Mouse (Mus musculus) CD4-positive, CD25-positive, alpha-beta regulatory T cell, adult 4 months (primary cell): ENCODE data around the gene Pla2g4c. TPM values are rescaled to one million over a fixed set of nuclear protein-coding genes. Genes with fewer than 3 reads are reported as not detected.

ENCODE experiments used
- ATAC-seq: one replicate; pipeline ENCODE4 v1.8.0; 2017
- polyA plus RNA-seq, 2 experiments: library from polyadenylated mRNA; unstranded; fragments of 100-300 nt; shearing (Covaris generic); gene quantifications; one replicate each; pipeline ENCODE4 v1.2.1; 2017

Gene Pla2g4c
- under 1 TPM; 0.28 to 0.34 TPM for polyA plus RNA-seq

DNA sequence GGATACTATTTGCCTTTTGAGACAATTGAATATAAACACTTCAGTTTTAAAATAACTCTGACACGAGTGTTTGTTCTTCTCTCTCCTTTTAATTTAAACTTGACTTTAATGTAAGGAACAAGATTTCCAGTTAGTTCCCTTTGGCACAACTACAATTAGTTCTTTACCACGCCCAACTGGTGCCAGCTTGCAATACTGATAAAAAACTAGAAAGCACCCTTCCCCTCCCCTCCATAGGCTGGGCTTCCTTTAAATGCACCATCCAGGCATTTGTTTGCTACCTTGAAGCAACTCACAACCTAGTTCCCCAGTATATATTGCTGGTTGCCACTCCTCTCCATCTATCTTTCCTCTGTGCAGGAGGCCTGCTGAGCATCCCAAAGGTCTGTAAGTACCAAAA lies at the start of gene Pla2g4c:
Gene Pla2g4c, plus strand, starts transcription at position 340 of the 400 bp plus-strand sequence.
- ATAC-seq: no peak

DNA sequence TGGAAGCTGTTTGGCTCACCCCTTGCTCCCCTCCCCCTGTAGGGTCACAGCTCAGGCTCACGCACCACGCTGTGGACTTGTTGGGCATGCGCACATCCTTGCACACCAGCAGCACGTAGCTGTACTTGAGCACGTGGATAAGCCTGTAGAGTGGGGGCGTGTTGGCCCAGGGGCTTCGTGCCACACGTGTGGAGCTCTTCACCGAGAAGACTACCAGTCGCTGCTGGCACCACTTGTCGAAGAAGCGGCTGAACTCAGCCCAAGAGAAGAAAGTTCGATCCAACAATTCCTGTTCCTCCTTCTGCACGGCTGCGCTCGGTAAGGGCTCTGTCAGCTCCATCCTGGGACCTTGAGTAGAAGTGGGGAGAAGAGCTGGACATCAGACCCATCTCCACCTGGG lies 47.4 kb upstream of the Pla2g4c start, which contains the start of gene Lig1:
Gene Lig1, plus strand, starts transcription at position 203 of the 400 bp plus-strand sequence.
- ATAC-seq: no peak

DNA sequence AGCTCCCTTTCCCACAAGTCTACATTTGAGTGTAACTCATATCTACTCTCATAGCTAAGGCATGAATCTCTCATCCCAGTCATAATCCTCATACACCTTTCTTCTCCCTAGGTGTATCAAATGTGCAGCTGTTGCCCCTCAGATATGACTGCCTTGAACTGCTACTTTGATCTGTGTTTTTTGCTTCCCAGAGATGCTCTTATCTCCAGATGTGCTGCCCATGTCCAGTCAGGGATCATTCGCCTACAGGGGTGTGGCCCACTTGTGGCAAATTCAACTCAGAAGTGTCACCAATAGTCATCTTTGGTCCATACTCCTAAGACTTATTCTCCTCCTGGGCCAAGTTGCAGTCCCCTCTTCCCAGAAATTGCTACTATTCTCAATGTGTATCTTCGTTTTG lies 46.6 kb upstream of the Pla2g4c start:
- no peak for ATAC-seq

DNA sequence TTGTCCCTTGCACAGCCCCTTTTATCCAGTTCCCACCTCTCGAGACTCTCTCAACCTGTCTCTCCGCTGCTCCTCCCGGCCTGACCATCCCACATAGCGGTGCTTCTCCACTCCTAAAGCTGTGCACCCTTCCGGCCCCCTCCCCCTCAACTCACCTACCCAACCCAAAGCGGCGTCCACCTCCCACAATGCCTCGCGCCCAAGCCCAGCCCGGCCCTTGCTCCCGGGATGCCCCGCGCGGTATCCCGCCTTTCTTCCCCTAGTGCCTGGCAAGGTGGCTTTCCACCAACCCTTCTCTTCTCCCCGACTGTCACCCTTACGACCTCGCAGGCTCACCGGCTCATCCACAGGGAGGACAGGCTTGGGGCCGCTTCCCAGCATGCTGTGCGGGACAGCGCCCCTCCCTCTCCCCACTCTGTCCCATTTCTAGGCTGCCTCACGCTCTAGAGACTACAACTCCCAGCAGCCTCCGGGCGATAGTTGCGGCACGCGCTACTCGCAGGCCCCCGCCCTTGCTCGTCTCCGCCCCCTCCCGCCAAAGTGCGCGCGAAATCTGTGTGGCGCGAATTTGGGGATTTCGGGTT lies 46.1 kb upstream of the Pla2g4c start, which contains the start of gene Zswim9:
Gene Zswim9, minus strand, starts transcription at position 414 of the 584 bp plus-strand sequence.
- ATAC-seq: peak; percentile 98

DNA sequence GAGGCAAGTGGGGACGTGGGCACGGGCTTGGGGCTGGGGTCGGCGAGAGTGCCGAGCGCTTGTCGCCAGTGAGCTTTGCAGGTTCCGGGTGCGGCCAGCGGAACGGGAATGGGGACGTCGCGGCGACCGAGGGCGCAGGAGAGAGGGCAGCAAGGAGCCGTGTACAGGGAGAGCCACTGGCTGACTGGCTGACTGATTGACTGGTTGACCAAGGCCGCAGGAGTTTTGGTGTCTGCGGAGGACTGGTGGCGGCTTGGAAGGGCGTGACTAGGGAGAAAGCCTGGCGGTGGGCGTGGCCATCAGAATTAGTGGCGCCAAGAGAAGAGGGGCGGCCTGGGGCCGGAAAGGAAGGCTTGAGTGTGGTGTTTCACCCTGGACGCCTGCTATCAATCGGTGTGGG lies 45.5 kb upstream of the Pla2g4c start:
- ATAC-seq: peak; percentile 24

DNA sequence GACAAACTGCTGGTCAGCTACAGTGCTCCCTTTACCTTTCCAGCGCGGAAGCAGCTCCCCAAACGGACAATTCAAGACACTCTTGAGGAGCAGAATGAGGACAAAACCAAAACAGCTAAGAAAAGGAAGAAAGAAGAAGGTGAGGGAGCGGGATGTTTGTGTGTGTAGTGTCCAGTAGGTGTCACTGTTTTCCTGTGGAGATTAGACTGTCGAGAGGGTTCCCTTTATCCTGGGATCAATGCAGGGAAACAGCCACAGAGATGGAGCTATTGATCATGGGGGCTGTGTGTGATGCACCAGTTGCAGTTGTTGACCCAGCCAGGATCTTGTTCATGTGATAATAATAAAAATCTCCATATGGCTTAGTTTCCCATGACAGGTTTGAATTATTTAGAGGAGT lies 35.8 kb upstream of the Pla2g4c start:
- peak; percentile 82 for ATAC-seq

DNA sequence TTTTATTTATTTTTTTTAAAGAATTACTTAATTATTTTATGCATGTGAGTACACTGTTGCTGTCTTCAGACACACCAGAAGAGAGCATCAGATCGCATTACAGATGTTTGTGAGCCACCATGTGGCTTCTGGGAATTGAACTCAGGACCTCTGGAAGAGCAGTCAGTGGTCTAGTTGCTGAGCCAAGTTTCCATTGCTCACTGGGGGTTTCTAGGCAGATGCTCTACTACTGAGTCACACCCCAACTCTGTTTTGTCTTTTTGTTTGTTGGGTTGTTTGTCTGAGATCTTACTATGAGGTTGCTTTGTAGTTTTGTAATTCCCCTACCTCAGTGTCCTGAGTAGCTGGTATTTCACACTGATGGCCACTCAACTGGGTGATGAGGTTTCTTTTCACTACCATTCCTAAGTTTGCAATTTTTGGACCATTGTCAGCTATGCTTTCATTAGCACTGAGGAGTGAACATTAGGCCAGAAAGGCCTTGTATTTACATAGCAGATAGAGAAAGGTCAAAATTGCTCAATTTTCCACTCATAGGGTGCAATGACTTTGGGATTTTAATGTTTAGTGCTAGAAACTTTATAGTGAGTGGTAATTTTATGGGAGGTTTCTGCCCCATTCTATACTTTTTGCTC lies 34.3 kb upstream of the Pla2g4c start:
- no peak for ATAC-seq

DNA sequence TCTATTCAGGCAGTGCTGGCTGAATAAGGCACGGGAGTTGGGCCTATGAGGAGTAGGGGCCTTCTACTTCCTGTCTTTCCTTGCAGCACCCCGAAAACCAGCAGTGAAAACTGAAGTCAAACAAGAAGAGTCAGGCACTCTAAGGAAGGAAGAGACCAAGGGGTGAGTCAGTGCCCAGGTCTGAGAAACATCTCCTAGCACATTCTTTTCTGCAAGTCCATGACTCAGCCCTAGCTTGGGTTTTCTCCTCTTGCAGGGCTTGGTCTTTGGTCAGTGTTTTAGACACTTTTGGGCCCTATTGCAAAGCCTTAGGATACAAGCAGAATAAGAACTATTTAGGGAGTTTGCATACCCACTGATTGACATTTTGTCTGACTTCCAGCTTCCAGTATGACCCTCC lies 33.1 kb upstream of the Pla2g4c start:
- no peak for ATAC-seq

- ATAC-seq: no peak
Observed at GRCm38 (mm10) chr7:13293878-13294855, 30.3 kb upstream of the Pla2g4c start.

DNA sequence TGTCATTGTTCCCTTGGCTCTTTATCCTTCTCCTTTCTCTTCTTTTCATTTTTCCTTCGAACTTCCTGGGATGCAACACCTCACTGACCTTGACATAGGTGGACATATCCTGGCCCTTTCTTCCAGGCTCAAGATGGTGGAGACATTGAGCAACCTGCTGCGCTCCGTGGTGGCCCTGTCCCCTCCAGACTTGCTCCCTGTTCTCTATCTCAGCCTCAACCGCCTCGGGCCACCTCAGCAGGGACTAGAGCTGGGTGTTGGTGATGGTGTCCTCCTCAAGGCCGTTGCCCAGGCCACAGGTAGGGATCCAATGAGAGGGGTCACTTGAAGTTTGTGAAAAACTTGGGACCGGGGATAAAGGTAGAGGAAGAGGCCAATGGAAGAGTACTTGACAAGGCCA lies 29.2 kb upstream of the Pla2g4c start:
- ATAC-seq: no peak

- ATAC-seq: no peak
Observed at GRCm38 (mm10) chr7:13297636-13298035, 26.8 kb upstream of the Pla2g4c start.

DNA sequence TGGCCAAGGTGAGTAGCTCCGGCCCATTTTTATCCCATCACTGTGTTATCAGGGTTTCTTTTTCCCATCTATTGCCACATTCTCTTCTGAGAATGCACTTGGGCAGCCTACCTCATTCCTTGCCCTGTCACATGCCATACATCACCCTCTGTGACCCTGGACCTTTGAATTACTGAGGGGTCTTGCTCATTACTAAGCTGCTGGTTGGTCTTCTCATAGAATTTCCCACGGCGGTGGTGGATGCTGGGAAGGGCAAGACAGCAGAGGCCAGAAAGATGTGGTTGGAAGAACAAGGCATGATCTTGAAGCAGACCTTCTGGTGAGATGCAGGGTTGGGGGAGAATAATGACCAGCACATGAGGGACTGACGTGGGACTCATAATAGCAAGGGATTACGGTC lies 25.6 kb upstream of the Pla2g4c start:
- ATAC-seq: no peak

- no peak for ATAC-seq
Observed at GRCm38 (mm10) chr7:13301643-13302042, 22.8 kb upstream of the Pla2g4c start.

DNA sequence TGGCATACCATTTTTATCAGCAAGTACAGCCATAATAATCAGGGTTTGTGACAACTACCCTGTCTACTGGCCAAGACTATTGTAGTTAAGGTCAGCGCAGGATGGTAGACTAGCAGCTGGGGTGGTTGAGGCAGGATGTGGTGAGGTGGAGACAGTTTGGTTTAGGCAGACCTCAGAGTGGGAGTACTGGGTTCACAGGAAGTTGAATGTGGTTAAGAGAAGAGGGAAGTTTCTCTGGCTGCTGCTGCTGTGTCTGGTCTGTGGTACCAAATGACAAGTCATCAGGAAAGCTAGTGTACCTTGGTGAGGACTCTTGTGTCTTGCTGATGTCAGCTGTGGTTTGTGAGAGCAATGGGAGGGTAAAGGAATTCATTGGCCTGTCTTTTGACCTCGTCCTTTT lies 21.7 kb upstream of the Pla2g4c start:
- ATAC-seq: peak; percentile 97

DNA sequence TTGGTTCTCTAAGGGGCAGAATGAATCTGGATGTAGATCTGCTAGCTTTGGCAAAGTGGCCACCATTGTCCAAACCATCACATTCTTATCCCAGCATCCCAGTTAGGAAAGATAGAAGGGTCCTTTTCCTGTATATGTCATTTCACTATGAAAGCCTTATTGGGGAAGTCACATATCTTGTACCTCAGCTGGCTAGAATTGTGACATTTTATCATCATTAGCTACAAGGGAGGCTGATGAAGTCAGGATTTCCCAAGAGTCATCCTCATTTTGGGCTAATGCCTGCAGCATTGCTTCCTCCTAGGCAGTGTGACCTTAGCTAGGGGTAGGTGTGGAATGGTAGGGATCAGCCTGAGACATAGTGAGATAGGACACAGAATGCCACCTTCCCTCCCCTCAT lies 21.1 kb upstream of the Pla2g4c start:
- no peak for ATAC-seq

DNA sequence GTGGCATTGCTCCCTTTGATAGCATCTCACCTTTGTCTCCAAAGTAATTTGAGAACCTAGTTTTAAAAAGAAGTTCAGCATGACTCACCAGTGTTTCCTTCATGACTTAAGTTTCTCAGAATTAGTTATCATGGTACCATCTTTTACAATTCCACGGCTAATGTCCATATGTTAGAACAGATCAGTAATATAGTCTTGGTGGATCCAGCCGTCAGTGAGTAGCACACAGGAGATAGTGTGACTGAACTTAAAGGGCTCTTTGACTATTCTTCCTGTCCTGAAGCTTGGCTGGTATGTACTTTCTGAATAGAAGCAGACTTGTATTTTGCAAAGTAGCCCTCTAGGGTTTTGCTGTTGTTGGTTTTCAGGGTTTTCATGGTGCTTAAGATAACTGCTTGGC lies 15.0 kb upstream of the Pla2g4c start:
- no peak for ATAC-seq

DNA sequence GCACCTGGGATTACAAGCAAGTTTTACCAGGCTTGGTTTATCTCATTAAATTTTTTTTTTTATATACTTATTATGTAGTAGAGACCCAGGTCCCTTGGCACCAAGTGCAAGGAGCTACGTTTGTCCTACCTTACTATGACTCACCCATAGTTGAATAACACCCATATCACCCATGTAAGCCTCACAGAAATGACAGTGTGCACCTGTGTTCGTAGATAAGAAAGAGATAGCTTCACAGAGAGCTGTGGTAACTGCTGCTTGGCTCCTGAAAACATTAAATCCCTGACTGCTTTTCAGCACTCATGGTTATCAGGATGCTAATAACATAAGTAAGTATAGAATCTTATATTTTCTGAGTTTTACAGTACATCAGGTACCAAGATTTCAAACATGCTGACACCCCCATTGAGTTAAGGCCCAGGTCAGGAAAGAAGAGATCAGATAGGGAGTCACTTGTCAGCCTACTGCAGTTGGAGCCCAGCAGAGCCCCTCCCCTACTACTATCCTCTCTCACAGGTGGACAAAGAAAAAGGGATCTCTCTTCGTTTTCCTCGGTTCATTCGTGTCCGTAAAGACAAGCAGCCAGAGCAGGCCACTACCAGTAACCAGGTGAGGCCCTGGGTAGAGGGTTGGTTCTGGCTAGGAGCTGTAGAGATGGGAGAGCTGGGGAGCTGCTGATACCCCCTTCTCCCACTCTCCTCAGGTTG lies 13.8 kb upstream of the Pla2g4c start:
- no peak for ATAC-seq

- no peak for ATAC-seq
Observed at GRCm38 (mm10) chr7:13311401-13311800, 13.1 kb upstream of the Pla2g4c start.

GRCm38 (mm10) chr7:13314095-13314597 lies 10.3 kb upstream of the Pla2g4c start:
- ATAC-seq: no peak

GRCm38 (mm10) chr7:13321424-13321823 lies 3.0 kb upstream of the Pla2g4c start:
- ATAC-seq: no peak

GRCm38 (mm10) chr7:13330575-13330974 lies 6.1 kb downstream of the Pla2g4c start:
- no peak for ATAC-seq

GRCm38 (mm10) chr7:13355943-13356342 lies 31.5 kb downstream of the Pla2g4c start:
- no peak for ATAC-seq
